Mouse (Mus musculus) left cerebral cortex, adult 2 months (tissue): Measurements from ENCODE around the gene Agtrap. TPM values are rescaled to one million over a fixed set of nuclear protein-coding genes. Genes with fewer than 3 reads are reported as not detected.
"Not testable (repeated sequence)": the region's sequence is repeated elsewhere in the genome, so short reads cannot be mapped to it uniquely, and the experiment has no call there.

Experiments
- DNase-seq, 2 experiments: peaks; one replicate each; pipeline ENCODE4 v3.0.0; 2021 to 2022; ENCODE audit warnings: low spot score in 2 of 2, mixed read lengths in 1 of 2; ENCODE audit errors: extremely low spot score in 1 of 2
- H3K27ac ChIP-seq: fragments of 200-600 bp; 2 replicates; pipeline ENCODE4 v1.8.1; 2022
- H3K4me3 ChIP-seq: fragments of 200-600 bp; 2 replicates; pipeline ENCODE4 v1.8.1; 2022
- CTCF ChIP-seq: fragments of 200-600 bp; IDR thresholded peaks from 2 replicates; pipeline ENCODE4 v1.8.1; 2022; ENCODE audit warnings: antibody characterized with exemption, mild to moderate bottlenecking, moderate library complexity
- intact Hi-C: fragments of 180-260 bp; cut with DNase I; formaldehyde crosslinking; loops from one replicate; pipeline ENCODE4 v1.15.1; 2025
- total RNA-seq, 2 experiments: library from RNA; stranded (reverse); gene quantifications; 2 replicates each; pipeline ENCODE4 v1.2.3; 2021

Gene Agtrap
- total RNA-seq, 2 experiments from 2014 or later = 6.6 to 10.2 TPM

DNA sequence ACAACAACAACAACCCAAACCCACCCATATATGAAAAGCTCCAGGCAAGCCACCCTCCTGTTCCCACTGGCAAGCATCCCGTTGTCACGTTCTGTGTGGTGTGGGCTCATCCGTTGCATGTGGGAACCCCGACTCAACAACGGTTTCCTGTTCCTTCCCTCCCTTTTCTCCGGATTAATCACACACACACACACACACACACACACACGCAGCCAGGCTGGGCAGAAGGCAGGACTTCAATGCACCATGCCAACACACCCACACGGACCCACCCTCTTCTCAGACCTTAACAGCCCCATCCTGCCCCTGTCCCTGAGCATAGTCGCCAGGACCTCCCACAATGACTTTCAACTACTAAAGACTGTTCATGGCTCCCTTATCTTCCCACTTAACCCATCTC lies 32.7 kb upstream of the Agtrap start:
- TF ChIP-seq CTCF = no peak
- H3K27ac ChIP-seq = no peak overlapping the region
- DNase-seq = no peak

DNA sequence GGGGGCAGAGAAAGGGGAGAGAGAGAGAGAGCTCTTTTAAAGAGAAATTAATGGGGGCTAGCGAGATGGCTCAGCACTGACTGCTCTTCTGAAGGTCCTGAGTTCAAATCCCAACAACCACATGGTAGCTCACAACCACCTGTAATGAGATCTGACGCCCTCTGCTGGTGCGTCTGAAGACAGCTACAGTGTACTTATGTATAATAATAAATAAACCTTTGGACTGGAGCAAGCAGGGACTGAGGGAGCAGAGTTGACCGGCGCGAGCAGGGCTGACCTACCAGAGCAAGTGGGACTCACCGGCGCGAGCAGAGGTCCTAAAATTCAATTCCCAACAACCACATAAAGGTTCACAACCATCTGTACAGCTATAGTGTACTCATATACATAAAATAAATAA lies 31.7 kb upstream of the Agtrap start:
- not testable (repeated sequence) for H3K4me3 ChIP-seq, DNase-seq, H3K27ac ChIP-seq
- TF ChIP-seq CTCF = peak; percentile 11
- intact Hi-C loops = loop anchor here (5.0 kb wide), 1 partner anchor 318 kb away; no protein-coding TSS in a partner anchor

More for the DNA sequence above, 32.7 kb upstream of the Agtrap start:
- H3K4me3 ChIP-seq = no peak overlapping the region
- intact Hi-C loops = no loop called here

DNA sequence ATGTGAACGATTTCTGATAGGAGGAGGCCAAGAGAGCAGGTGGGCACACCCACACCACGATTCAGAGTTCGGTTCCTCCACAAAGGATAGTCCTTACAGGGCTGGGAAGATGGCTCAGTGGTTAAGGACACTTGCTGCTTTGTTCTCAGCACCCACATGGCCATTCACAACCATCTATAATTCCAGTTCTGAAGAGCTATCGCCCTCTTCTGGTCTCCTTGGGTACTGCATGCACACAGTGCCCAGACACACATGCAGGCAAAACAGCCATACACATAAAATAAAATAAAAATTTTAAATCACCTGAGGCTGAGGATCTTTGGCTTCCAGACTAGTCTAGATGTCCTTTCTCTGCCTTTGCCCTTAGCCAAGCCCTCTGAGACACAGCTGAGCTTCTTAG lies 29.6 kb upstream of the Agtrap start:
- Histone ChIP-seq H3K4me3 (no peak overlapping the region), H3K27ac (no peak overlapping the region)
- no peak for DNase-seq
- intact Hi-C loops = loop anchor here (5.0 kb wide), 1 partner anchor 320 kb away; no protein-coding TSS in a partner anchor
- TF ChIP-seq CTCF = peak; percentile 35

DNA sequence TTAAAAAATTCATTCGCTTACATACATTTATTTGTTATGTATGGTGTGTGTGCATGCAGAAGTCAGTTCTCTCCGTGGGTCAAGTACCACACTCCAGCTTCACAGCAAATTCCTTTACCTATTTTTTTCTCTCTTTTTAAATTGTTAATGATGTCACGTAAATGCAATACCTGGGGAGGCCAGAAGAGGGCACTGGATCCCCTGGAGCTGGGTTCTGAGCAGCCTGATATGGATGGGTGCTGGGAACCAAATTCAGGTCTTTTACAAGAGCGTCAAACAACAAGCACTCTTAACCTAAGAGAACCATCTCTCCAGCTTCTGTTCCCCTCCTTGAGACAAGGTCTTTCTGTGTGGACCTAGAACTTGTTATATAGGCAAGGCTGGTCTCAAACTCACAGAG lies 28.8 kb upstream of the Agtrap start:
- H3K27ac ChIP-seq = no peak overlapping the region
- peak; percentile 38 for TF ChIP-seq CTCF
- no peak overlapping the region for H3K4me3 ChIP-seq
- intact Hi-C loops = loop anchor here (5.0 kb wide), 1 partner anchor 321 kb away; no protein-coding TSS in a partner anchor
- DNase-seq = no peak

DNA sequence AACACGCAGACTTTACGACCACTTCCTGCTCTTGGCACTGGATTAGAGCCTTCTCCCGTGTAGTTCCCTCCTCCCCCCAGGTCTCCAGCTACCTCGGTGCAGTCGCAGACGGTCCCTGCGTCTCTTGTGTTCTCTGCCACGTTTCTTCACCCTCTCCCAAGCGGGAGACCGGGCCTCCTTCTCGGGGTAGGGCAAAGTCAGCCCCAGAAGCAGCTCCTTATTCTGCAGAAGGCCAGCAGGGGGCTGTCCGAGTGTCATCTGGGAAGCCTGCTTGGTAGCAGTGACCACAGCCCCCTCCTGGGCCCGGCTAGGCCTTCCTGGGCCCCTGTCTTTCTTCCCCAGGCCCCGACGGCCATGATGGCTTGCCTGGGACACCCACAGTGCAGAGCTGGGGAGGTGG lies 27.6 kb upstream of the Agtrap start:
- TF ChIP-seq CTCF = peak; percentile 47
- no peak for DNase-seq
- H3K4me3 ChIP-seq = no peak overlapping the region
- intact Hi-C loops = loop anchor here (5.0 kb wide), 1 partner anchor 322 kb away; no protein-coding TSS in a partner anchor
- no peak overlapping the region for H3K27ac ChIP-seq

DNA sequence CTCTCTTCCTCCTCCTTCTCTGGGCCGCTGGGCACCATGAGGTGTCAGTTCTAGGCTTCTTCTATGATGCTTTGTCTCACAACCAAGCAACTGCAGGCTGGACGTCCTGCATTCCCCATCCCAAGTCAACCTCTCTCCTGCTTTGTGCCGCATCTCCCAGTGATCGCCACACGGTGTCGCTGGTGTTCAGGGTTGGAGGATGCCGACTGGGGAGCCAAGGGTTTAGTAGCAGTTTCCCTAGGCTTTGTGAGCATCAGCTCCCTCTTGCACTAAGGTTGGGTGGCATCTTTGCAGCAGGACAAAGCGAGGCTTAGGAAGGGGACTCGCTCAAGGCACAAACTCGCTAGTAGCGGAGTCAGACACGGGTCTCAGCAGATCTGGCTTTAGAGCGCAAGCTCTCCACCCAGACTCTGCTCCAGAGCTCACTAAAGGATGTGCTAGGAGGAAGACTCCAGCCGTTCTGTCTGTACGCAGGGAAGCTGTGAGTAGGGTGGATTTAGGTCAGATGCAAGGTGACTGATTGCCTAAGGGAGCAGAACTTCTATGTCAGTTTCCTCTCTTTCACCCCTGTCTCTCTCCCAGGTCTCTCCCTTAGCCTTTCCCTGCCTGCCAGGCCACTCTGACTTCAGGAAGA lies 27.0 kb upstream of the Agtrap start:
- peak; percentile 74 to 88 for DNase-seq
- H3K4me3 ChIP-seq = no peak overlapping the region
- intact Hi-C loops = loop anchor here (1.0 to 5.0 kb wide), 2 partner anchors 53 to 322 kb away; no protein-coding TSS in a partner anchor
- peak; percentile 90 for TF ChIP-seq CTCF
- no peak overlapping the region for H3K27ac ChIP-seq

DNA sequence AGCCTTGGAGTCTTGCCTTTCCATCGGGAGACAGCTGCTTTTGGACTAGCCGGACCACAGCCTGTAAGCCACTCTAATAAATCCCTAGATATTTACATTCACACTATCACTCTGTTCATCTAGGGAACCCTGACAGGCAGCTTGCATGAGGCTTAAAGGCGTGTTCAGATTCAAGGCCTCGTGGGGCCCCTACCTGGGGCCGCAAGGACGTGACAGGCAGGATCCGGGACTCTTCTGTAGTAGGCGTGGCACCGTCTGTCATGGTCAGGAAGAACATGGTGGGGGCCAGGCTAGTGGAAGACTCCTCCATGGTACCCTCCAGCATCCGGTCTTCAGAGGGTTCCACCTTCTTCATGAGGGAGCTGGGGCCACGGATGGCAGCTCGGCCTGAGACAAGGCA lies 24.7 kb upstream of the Agtrap start:
- DNase-seq = no peak
- no peak for TF ChIP-seq CTCF
- Histone ChIP-seq H3K27ac (no peak overlapping the region), H3K4me3 (no peak overlapping the region)
- intact Hi-C loops = no loop called here

DNA sequence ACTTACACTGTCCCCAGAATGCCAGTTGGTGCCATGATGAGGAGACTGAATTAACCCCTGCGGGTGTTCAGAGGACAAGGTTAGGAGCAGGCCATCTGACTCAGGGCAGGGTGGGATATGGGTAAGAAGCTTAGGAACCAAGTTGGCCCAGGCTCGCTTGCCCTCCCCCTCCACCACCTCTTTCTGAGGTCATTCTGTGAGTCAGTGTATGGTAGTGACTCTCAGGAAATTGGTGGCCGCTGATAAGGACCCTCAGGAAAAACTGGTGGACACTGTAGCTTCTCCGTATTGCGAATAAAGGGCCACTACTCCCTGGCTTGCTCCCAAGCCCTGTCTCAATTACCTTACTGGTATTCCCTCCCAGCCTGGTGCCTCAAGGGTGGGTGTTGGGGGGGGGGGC lies 21.4 kb upstream of the Agtrap start:
- H3K4me3 ChIP-seq = no peak overlapping the region
- no peak for DNase-seq
- TF ChIP-seq CTCF = no peak
- H3K27ac ChIP-seq = no peak overlapping the region
- intact Hi-C loops = no loop called here

DNA sequence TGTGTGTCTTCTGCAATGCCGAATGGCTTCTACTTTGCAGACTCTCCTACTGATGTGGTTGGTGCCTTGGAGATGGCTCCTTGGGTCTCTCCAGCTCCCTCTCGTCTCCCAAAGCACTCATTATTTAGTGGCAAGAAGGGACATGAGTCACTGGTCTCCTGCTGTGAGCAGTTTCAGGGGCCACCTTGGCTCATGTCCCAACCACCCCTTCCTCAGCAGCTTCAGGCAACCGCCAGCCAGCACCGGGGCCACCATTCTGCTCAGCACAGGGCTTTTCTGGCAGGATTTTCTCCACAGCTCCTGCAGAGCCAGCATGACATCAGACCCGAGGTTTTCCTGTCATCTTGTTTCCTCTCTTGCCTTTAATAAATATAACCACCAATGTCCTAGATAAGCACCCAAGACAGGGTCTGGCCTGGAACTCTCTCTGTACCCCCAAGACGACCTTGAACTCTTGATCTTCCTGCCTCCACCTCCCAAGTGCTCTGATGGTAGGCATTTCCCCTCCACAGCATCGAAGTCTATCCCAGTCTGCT lies 20.8 kb upstream of the Agtrap start:
- intact Hi-C loops = no loop called here
- Histone ChIP-seq H3K4me3 (no peak overlapping the region), H3K27ac (no peak overlapping the region)
- TF ChIP-seq CTCF = no peak
- no peak for DNase-seq

DNA sequence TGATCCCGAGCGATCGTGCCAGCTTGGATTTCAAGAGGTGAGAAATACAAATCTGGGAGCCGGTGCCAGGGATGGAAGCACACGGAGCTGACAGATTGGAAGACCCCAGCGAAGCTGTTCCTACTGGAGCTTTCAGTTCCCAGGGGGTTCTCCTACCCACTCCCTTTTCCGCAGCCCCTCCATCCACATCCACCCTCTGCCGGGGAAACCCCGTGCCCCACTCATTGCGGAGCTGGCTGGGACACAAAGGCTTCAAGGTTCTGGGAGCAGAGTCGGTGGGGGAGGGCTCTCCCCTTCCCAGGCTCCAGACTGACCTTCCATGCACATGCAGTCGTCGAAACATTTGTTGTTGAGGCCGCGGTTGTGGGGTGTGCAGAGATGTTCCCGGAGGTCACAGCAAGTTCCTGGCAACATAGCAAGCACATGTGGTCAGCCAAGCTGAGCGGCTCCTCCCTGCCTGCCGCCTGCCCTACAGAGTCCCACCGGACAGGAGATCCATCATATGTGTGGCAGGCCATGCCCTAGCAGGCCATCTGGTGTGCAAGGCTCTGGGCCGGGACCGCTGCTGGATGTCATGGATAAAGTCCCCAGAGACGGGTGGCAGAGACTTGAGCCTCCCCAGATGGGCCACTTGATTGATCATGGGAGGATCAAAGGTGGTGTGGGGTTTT lies 19.9 kb upstream of the Agtrap start:
- no peak overlapping the region for H3K4me3 ChIP-seq
- intact Hi-C loops = no loop called here
- TF ChIP-seq CTCF = no peak
- no peak for DNase-seq
- H3K27ac ChIP-seq = no peak overlapping the region

DNA sequence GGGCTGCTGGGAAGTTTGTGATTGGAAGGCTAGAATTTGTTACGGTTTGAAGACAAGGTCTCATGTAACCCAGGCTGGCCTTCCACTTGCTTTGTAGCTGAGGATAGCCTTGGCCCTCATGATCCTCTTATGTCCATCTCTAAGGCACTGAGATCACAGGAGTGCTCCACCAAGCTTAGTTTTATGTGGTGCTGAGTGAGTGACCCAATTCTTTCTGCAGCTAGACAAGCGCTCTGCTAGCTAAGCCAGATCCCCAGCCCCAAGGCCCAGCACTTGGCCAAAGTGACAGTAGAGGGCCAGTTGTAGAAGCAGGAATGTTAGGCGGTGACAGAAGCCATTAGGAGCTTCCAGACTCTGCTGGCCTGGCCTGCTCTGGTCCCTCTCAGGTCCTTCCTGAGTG lies 16.3 kb upstream of the Agtrap start:
- Histone ChIP-seq H3K27ac (no peak overlapping the region), H3K4me3 (no peak overlapping the region)
- intact Hi-C loops = no loop called here
- TF ChIP-seq CTCF = no peak
- no peak for DNase-seq

DNA sequence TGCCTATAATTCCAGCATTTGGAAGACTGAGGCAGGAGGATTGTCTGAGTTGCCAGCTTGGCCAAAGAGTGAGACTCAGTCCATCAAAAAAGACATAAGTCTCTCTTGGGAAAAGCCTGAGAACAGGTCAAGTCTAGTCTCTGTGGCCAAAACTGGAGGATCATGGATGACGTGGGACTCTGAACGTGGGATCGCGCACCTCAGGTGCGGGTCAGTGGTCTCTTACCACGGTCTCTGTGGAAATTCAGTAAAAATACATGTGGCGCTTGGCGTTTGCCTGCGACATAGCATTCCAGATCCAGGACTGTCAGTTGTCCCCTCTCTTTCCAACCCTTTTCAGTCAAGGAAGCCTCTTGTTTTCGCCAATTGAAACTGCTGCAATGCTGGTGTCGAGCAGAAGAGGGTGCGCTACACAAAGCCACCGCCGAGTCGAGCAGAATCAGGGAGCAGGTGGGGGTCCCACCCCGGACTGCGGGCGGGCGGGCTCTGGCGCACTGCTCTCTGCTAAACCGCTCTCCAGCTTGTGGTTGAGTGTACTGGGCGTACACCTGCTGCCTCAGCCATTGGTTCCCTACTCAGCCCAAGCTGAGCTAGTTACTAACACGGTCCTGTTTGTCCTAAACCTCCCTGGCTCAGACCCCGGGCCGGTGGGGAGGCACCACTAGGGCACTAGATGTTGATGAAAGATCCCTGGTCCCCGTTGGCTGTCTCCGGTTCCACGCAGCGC lies 14.1 kb upstream of the Agtrap start:
- peak; percentile 71 to 77 for DNase-seq
- no peak overlapping the region; the same call in 1 of the 2 replicates for H3K27ac ChIP-seq
- peak; percentile 74 for TF ChIP-seq CTCF
- intact Hi-C loops = no loop called here
- peak overlapping the region; percentile 38 for H3K4me3 ChIP-seq
